Mouse (Mus musculus) heart, embryonic 11.5 days (tissue): Measurements from ENCODE around the gene Foxq1. TPM values are rescaled to one million over a fixed set of nuclear protein-coding genes. Genes with fewer than 3 reads are reported as not detected.
A peak's percentile ranks its signal among the peaks of the same experiment; 100 is the strongest.

ENCODE experiments used
- ATAC-seq: fragments of 200-750 bp; cut with Nextera tagmentation; replicated peaks from 2 replicates; pipeline ENCODE4 v1.8.0; 2017; ENCODE audit warnings: moderate library complexity; ENCODE audit not compliant: insufficient number of reproducible peaks, low FRiP score, low TSS enrichment
- H3K27ac ChIP-seq: fragments of 300-500 bp; sonication (generic); 2 replicates; pipeline ENCODE4 v1.5.1; 2014; ENCODE audit warnings: mild to moderate bottlenecking, low read depth, low read length
- H3K27me3 ChIP-seq: fragments of 300-500 bp; sonication (generic); 2 replicates; pipeline ENCODE4 v1.6.1; 2014; ENCODE audit warnings: mild to moderate bottlenecking, low read length, mixed read lengths; ENCODE audit not compliant: control insufficient read depth, insufficient read depth
- H3K36me3 ChIP-seq: fragments of 300-500 bp; sonication (generic); 2 replicates; pipeline ENCODE4 v1.6.1; 2014; ENCODE audit warnings: mild to moderate bottlenecking, low read length, moderate library complexity, mixed read lengths; ENCODE audit not compliant: control insufficient read depth, insufficient read depth
- H3K4me1 ChIP-seq: fragments of 300-500 bp; sonication (generic); 2 replicates; pipeline ENCODE4 v1.6.1; 2014; ENCODE audit warnings: low read length; ENCODE audit not compliant: control insufficient read depth, insufficient read depth
- H3K4me2 ChIP-seq: fragments of 300-500 bp; sonication (generic); 2 replicates; pipeline ENCODE4 v1.6.1; 2014; ENCODE audit warnings: mild to moderate bottlenecking, moderate library complexity
- H3K4me3 ChIP-seq: fragments of 300-500 bp; sonication (generic); 2 replicates; pipeline ENCODE4 v1.5.1; 2014; ENCODE audit warnings: low read depth, low read length
- H3K9ac ChIP-seq: fragments of 300-500 bp; sonication (generic); 2 replicates; pipeline ENCODE4 v1.6.1; 2014; ENCODE audit warnings: mild to moderate bottlenecking, low read depth, low read length, moderate library complexity
- H3K9me3 ChIP-seq: fragments of 300-500 bp; sonication (generic); replicated peaks from 2 replicates; pipeline ENCODE4 v1.6.1; 2016; ENCODE audit warnings: low read length; ENCODE audit not compliant: control insufficient read depth
- WGBS: fragments of 180-500 bp; shearing (Covaris S2); extraction: QIAGEN DNeasy Blood & Tissue Kit; methylation state at CpG from one replicate; pipeline ENCODE4 v1.1.7; 2014; ENCODE audit not compliant: insufficient replicate concordance; 5-methylcytosine and 5-hydroxymethylcytosine counted together
- polyA plus RNA-seq: library from polyadenylated mRNA; unstranded; fragments of >200 nt; fragmentation: Nextera tagmentation; extraction: Ambion mirVana; gene quantifications from 2 replicates; pipeline ENCODE4 v1.2.1, GENCODE M21; 2014

Gene Foxq1
- polyA plus RNA-seq, 1 experiment from 2014 or later = 0.13 TPM

- no peak for ATAC-seq
- H3K9me3 ChIP-seq = no peaks in the 10 kb centered on the region
- H3K4me1 ChIP-seq = no peaks in the 10 kb centered on the region
- H3K4me3 ChIP-seq = no peak overlapping the region
- H3K36me3 ChIP-seq = no peaks in the 10 kb centered on the region
- H3K27ac ChIP-seq = no peak overlapping the region
- H3K27me3 ChIP-seq = no peaks in the 10 kb centered on the region
- no peak overlapping the region for H3K4me2 ChIP-seq
- WGBS = 83% methylated on average over 5 of the region's 5 CpGs
- H3K9ac ChIP-seq = no peak overlapping the region
Observed at GRCm38 (mm10) chr13:31543021-31543420, 12.9 kb upstream of the Foxq1 start.

DNA sequence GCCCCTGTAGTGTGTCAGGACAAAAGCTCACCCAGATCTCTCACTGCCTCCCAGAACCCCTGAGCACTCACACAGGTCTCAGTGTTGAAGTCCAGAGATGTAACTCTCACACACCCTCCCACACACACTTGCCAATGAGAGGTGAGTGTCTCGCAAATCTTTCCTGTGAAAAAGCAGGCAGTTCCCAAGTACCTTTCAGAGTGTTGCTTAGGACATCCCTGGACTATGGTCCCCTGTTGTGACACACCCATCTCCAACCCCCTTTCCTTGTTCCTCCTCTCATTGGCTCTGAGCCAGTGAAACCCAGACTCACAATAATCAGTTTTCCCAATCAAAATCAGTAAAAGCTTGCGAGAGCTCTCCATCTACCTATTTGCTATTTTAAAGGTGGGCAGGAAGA, 9.2 kb upstream of the Foxq1 start:
- H3K9ac ChIP-seq = no peak overlapping the region
- H3K4me3 ChIP-seq = no peak overlapping the region
- H3K27ac ChIP-seq = no peak overlapping the region
- 59% methylated on average over 2 of the region's 2 CpGs for WGBS
- no peaks in the 10 kb centered on the region for H3K4me1 ChIP-seq
- no peaks in the 10 kb centered on the region for H3K36me3 ChIP-seq
- H3K9me3 ChIP-seq = no peaks in the 10 kb centered on the region
- no peak overlapping the region for H3K4me2 ChIP-seq
- no peaks in the 10 kb centered on the region for H3K27me3 ChIP-seq
- ATAC-seq = no peak

GRCm38 (mm10) chr13:31547204-31547603, 8.7 kb upstream of the Foxq1 start:
- H3K4me2 ChIP-seq = no peak overlapping the region
- no peak overlapping the region for H3K9ac ChIP-seq
- H3K4me1 ChIP-seq = no peaks in the 10 kb centered on the region
- no peaks in the 10 kb centered on the region for H3K36me3 ChIP-seq
- H3K9me3 ChIP-seq = no peaks in the 10 kb centered on the region
- no peaks in the 10 kb centered on the region for H3K27me3 ChIP-seq
- WGBS = 67% methylated on average over 3 of the region's 3 CpGs
- ATAC-seq = no peak
- H3K27ac ChIP-seq = no peak overlapping the region
- no peak overlapping the region for H3K4me3 ChIP-seq

DNA sequence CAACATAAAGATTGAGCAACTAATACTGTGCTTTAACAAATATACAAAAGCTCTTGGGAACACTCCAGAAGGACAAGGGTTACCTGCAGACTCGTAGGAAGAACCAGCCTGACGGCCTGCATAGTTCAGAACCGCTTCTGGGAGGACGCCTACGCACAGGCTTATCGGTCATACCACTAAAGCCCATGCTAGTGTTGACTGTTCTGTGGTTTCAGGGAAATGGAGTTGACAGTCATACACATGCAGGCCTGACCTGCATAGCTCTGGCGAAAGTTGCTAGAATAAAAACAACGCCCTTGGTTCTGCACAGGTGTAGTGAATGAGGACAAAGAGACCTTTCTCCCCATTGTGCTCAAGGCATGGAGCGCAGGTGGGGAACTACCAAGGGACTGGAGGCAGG, 8.3 kb upstream of the Foxq1 start:
- Histone ChIP-seq H3K9ac (no peak overlapping the region), H3K4me2 (no peak overlapping the region), H3K4me1 (no peaks in the 10 kb centered on the region), H3K9me3 (no peaks in the 10 kb centered on the region), H3K4me3 (no peak overlapping the region), H3K27me3 (no peaks in the 10 kb centered on the region), H3K36me3 (no peaks in the 10 kb centered on the region), H3K27ac (no peak overlapping the region)
- 78% methylated on average over 9 of the region's 9 CpGs for WGBS
- ATAC-seq = no peak

- H3K27ac ChIP-seq = no peak overlapping the region
- no peak for ATAC-seq
- peak overlapping the region; percentile 70 for H3K4me3 ChIP-seq
- no peaks in the 10 kb centered on the region for H3K36me3 ChIP-seq
- H3K4me2 ChIP-seq = peak overlapping the region; percentile 99
- no peak overlapping the region for H3K9ac ChIP-seq
- WGBS = 7% methylated on average over 24 of the region's 24 CpGs
- H3K9me3 ChIP-seq = no peaks in the 10 kb centered on the region
- H3K27me3 ChIP-seq = peaks cover 82% of the 10 kb centered on the region
- peaks cover 13% of the 10 kb centered on the region for H3K4me1 ChIP-seq
Observed at GRCm38 (mm10) chr13:31556964-31557767, 1.2 kb downstream of the Foxq1 start.

GRCm38 (mm10) chr13:31557768-31558520, 2.0 kb downstream of the Foxq1 start:
- no peak overlapping the region for H3K27ac ChIP-seq
- H3K4me3 ChIP-seq = peak overlapping the region; percentile 70
- H3K36me3 ChIP-seq = no peaks in the 10 kb centered on the region
- H3K4me1 ChIP-seq = peaks cover 13% of the 10 kb centered on the region
- H3K9ac ChIP-seq = 0 out of 2 replicates have a peak overlapping the region, but pooled peaks have one; percentile 16
- WGBS = under 1% methylated on average over 66 of the region's 73 CpGs
- H3K4me2 ChIP-seq = peak overlapping the region; percentile 99
- 0 out of 2 replicates have a peak, but pooled peaks have one; percentile 23 for ATAC-seq
- no peaks in the 10 kb centered on the region for H3K9me3 ChIP-seq
- peaks cover 89% of the 10 kb centered on the region for H3K27me3 ChIP-seq

DNA sequence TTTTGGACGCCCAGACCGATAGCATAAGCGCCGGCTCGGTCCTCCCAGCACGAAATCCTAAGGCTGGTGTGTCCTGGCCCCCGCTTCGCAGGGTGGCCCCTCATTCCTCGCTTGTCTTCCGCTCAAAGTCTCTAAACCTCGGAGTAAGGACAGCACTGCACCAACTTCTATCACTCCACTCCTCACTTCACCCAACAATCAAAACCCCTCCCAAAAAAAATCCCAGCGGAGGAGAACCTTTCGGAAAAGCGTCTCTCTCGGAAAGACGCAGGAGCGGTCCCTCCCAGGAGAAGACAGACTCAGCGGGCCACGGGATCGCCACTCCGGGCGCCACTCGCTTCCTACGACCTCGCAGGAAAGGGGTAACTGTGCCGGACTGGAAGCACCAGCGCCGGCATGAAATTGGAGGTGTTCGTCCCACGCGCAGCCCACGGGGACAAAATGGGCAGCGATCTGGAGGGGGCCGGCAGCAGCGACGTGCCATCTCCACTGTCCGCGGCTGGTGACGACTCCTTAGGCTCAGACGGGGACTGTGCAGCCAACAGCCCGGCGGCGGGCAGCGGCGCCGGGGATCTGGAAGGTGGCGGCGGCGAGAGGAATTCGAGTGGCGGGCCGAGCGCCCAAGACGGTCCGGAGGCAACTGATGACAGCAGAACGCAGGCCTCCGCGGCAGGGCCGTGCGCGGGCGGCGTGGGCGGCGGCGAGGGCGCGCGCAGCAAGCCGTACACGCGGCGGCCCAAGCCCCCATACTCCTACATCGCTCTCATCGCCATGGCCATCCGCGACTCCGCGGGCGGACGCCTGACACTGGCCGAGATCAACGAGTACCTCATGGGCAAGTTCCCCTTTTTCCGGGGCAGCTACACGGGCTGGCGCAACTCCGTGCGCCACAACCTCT, 2.8 kb downstream of the Foxq1 start, which contains the start of gene A530084C06Rik:
TSS of gene A530084C06Rik (minus strand) at position 813 of the 898 bp plus-strand sequence.
- peaks cover 13% of the 10 kb centered on the region for H3K4me1 ChIP-seq
- ATAC-seq = 0 out of 2 replicates have a peak, but pooled peaks have one; percentile 5
- no peaks in the 10 kb centered on the region for H3K9me3 ChIP-seq
- peak within 1 kb of the TSS; percentile 99 for H3K4me2 ChIP-seq
- peak within 1 kb of the TSS; percentile 70 for H3K4me3 ChIP-seq
- H3K9ac ChIP-seq = 0 out of 2 replicates have a peak within 1 kb of the TSS, but pooled peaks have one; percentile 34
- WGBS = under 1% methylated on average over 86 of the region's 88 CpGs
- no peaks in the 10 kb centered on the region for H3K36me3 ChIP-seq
- no peak within 1 kb of the TSS for H3K27ac ChIP-seq
- H3K27me3 ChIP-seq = peaks cover 94% of the 10 kb centered on the region
